8 mouse cellular contexts compared by ENCODE assay signal in genomic region chr4:130533975-130534374, GRCm38 (mm10). TPM values are rescaled to one million over a fixed set of nuclear protein-coding genes. Genes with fewer than 3 reads are reported as not detected.
DNase-seq lines count a peak whose midpoint lies in the region; ATAC-seq and TF ChIP-seq lines count a peak whose summit lies in the region.

No protein-coding gene starts in this region.

- no peak overlapping the region for H3K9ac ChIP-seq in MEL (ENCODE audit: control insufficient read depth, low read depth, low read length, poor library complexity, severe bottlenecking)
- no peak overlapping the region for H3K9ac ChIP-seq in forebrain, embryonic 14.5 days (ENCODE audit: low read length)
- no peak overlapping the region for H3K9ac ChIP-seq in hindbrain, embryonic 11.5 days (ENCODE audit: low read depth, low read length)

- no peak overlapping the region for H3K4me2 ChIP-seq in forebrain, embryonic 14.5 days (ENCODE audit: low read length)
- no peak overlapping the region for H3K4me2 ChIP-seq in hindbrain, embryonic 11.5 days (replicated peaks; ENCODE audit: low read depth, low read length)

- no peaks in the 10 kb centered on the region for H3K79me2 ChIP-seq in MEL (ENCODE audit: control insufficient read depth, insufficient read depth, low read length, poor library complexity)

- TF ChIP-seq RAD21 in MEL (IDR thresholded peaks at IDR 0.05; ENCODE audit: low read depth, low read length): peak; percentile 96

- no peaks in the 10 kb centered on the region for H3K27me3 ChIP-seq in MEL (ENCODE audit: control insufficient read depth in 1 of 2, insufficient read depth in 2 of 2, low read length in 2 of 2)
- no peaks in the 10 kb centered on the region for H3K27me3 ChIP-seq in forebrain, embryonic 14.5 days (replicated peaks; ENCODE audit: control insufficient read depth, insufficient read depth, low read length)
- H3K27me3 ChIP-seq in hindbrain, embryonic 11.5 days (ENCODE audit: control insufficient read depth, insufficient read depth, low read length): no peaks in the 10 kb centered on the region

- H3K4me3 ChIP-seq in MEL (ENCODE audit: control insufficient read depth in 1 of 2, insufficient read depth in 1 of 2, low read depth in 2 of 2, low read length in 2 of 2): no peak overlapping the region
- H3K4me3 ChIP-seq in forebrain, embryonic 14.5 days (ENCODE audit: low read depth, low read length): no peak overlapping the region
- no peak overlapping the region for H3K4me3 ChIP-seq in hindbrain, embryonic 11.5 days (ENCODE audit: low read depth, low read length)

- no peak for TF ChIP-seq POLR2A in MEL (IDR thresholded peaks at IDR 0.05; ENCODE audit: control insufficient read depth in 1 of 2, insufficient read depth in 1 of 2, low read depth in 1 of 2, low read length in 2 of 2, poor library complexity in 1 of 2)

- 43% methylated on average over 4 of the region's 4 CpGs for WGBS in forebrain, embryonic 14.5 days
- 52% methylated on average over 4 of the region's 4 CpGs for WGBS in hindbrain, embryonic 11.5 days

- H3K4me1 ChIP-seq in MEL (ENCODE audit: control insufficient read depth in 1 of 2, insufficient read depth in 2 of 2, low read length in 2 of 2): 0 out of 4 replicates have a peak, but pooled peaks cover 0 to 2% of the 10 kb centered on the region in 2 experiments
- no peaks in the 10 kb centered on the region for H3K4me1 ChIP-seq in forebrain, embryonic 14.5 days (ENCODE audit: control insufficient read depth, insufficient read depth, low read length)
- no peaks in the 10 kb centered on the region for H3K4me1 ChIP-seq in hindbrain, embryonic 11.5 days (replicated peaks; ENCODE audit: control insufficient read depth, insufficient read depth, low read length)

- TF ChIP-seq CTCF in MEL (IDR thresholded peaks at IDR 0.05 in 2 of 3, conservative IDR thresholded peaks at IDR 0.05 in 1 of 3; ENCODE audit: control insufficient read depth in 1 of 3, insufficient read depth in 1 of 3, low read depth in 2 of 3, low read length in 3 of 3, poor library complexity in 1 of 3, severe bottlenecking in 1 of 3): peak; percentile 93 to 99 (median 96)

- TF ChIP-seq EP300 in MEL (IDR thresholded peaks at IDR 0.05; ENCODE audit: low read depth in 1 of 2, low read length in 2 of 2): no peak

- no peaks in the 10 kb centered on the region for H3K36me3 ChIP-seq in MEL (ENCODE audit: control insufficient read depth in 1 of 2, insufficient read depth in 2 of 2, low read length in 2 of 2)
- H3K36me3 ChIP-seq in forebrain, embryonic 14.5 days (ENCODE audit: control insufficient read depth, insufficient read depth, low read length): peaks cover 34% of the 10 kb centered on the region
- 0 out of 2 replicates have a peak, but pooled peaks cover 2% of the 10 kb centered on the region for H3K36me3 ChIP-seq in hindbrain, embryonic 11.5 days (ENCODE audit: control insufficient read depth, insufficient read depth, low read length)

- no peaks in the 10 kb centered on the region for H3K9me3 ChIP-seq in MEL (replicated peaks; ENCODE audit: insufficient read depth, low read length)
- no peaks in the 10 kb centered on the region for H3K9me3 ChIP-seq in forebrain, embryonic 14.5 days (replicated peaks; ENCODE audit: control insufficient read depth, low read length)
- no peaks in the 10 kb centered on the region for H3K9me3 ChIP-seq in hindbrain, embryonic 11.5 days (ENCODE audit: control insufficient read depth, low read length)

- peak; percentile 75 for DNase-seq in MEL (ENCODE audit: low read depth, low spot score)
- DNase-seq in cerebellum, adult 11 months: peak; percentile 88
- peak; percentile 90 for DNase-seq in forebrain, embryonic 14.5 days (ENCODE audit: low spot score)
- DNase-seq in hindbrain, embryonic 11.5 days (ENCODE audit: low spot score): peak; percentile 94
- peak; percentile 90 to 92 for DNase-seq in layer of hippocampus, postnatal 14 days (ENCODE audit: low spot score in 2 of 2)
- peak; percentile 70 to 86 for DNase-seq in lung, postnatal 4 days
- peak; percentile 88 for DNase-seq in right cerebral cortex, adult 18-20 months
- peak; percentile 82 for DNase-seq in urinary bladder, adult 2 months (ENCODE audit: low spot score)

- H3K27ac ChIP-seq in MEL (ENCODE audit: control insufficient read depth, low read depth, low read length): no peak overlapping the region
- no peak overlapping the region for H3K27ac ChIP-seq in forebrain, embryonic 14.5 days (ENCODE audit: low read depth, low read length)
- no peak overlapping the region for H3K27ac ChIP-seq in hindbrain, embryonic 11.5 days (ENCODE audit: low read depth, low read length)

- ATAC-seq in forebrain, embryonic 14.5 days: peak; percentile 54; the same call in 1 of the 2 replicates
- peak; percentile 39; the same call in 1 of the 2 replicates for ATAC-seq in hindbrain, embryonic 11.5 days (ENCODE audit: low FRiP score)

TF ChIP-seq in MEL, 35 proteins besides CTCF, POLR2A, EP300 and RAD21:
- TF ChIP-seq ZC3H11A (IDR thresholded peaks at IDR 0.05; ENCODE audit: low read depth, low read length): peak; percentile 85
- no peak for TF ChIP-seq TAL1 (IDR thresholded peaks at IDR 0.05; ENCODE audit: low read length)
- 0 out of 2 replicates have a peak, but pooled peaks have one; percentile 9 for TF ChIP-seq GATA1 (IDR thresholded peaks at IDR 0.05; ENCODE audit: low read depth, low read length)
- no peak for TF ChIP-seq E2F4 (IDR thresholded peaks at IDR 0.05; ENCODE audit: borderline replicate concordance, low read depth, low read length)
- peak; percentile 89 for TF ChIP-seq SMC3 (IDR thresholded peaks at IDR 0.05; ENCODE audit: low read depth, low read length)
- no peak for TF ChIP-seq MYB (IDR thresholded peaks at IDR 0.05; ENCODE audit: low read depth, low read length)

RNA-seq across cellular contexts. Expression of gene Nkain1, which starts 40.0 kb away (rescaled TPM):
- 4.3 and 5.3 TPM in 2 replicates for total RNA-seq in MEL (2012; rRNA removed)
- polyA plus RNA-seq in MEL (2012; ENCODE audit: insufficient read depth in 1 of 2, insufficient read length in 2 of 2, low read depth in 1 of 2, low replicate concordance in 2 of 2, missing spikeins in 1 of 2): 10 to 100 TPM in 1 of 2 experiments, not detected in 1; 18.5 TPM
- polyA plus RNA-seq in forebrain, embryonic 14.5 days (2014; fragmentation: Nextera tagmentation; extraction: Ambion mirVana): 12.6 and 15.8 TPM in 2 replicates
- polyA plus RNA-seq in hindbrain, embryonic 11.5 days (2014; fragmentation: Nextera tagmentation; extraction: Ambion mirVana): 21.6 and 27.4 TPM in 2 replicates
- 10 to 100 TPM; 43.4 to 46.7 TPM for total RNA-seq in layer of hippocampus, postnatal 14 days (2021)
- polyA plus RNA-seq in urinary bladder, adult 2 months (2012; rRNA removed): 3.2 and 3.4 TPM in 2 replicates
